ENCODE assay signal across 17 mouse cellular contexts in genomic region chr17:31888540-31888939, GRCm38 (mm10). TPM values are rescaled to one million over a fixed set of nuclear protein-coding genes. Genes with fewer than 3 reads are reported as not detected.
DNase-seq lines count a peak whose midpoint lies in the region; ATAC-seq and TF ChIP-seq lines count a peak whose summit lies in the region.
"Had no signal": no experiment of that assay in that cellular context is flagged by ENCODE, and none has a peak within 500 bp of the region (broad histone marks: within the 10 kb centered on the region; RNA-seq: fewer than 3 reads in every experiment).

No protein-coding gene starts in this region.

- peak; percentile 25; the same call in 1 of the 2 replicates for ATAC-seq in erythroid progenitor cell, adult 5-6 weeks (replicated peaks; ENCODE audit: low FRiP score, poor library complexity, severe bottlenecking)
- no peak for ATAC-seq in intestine, postnatal 0 days
- ATAC-seq: intestine, embryonic 16.5 days had no signal

- 62% methylated on average over 6 of the region's 6 CpGs for WGBS in intestine, postnatal 0 days

- no peaks in the 10 kb centered on the region for H3K36me3 ChIP-seq in intestine, postnatal 0 days (ENCODE audit: control insufficient read depth, insufficient read depth)
- H3K36me3 ChIP-seq: G1E; midbrain, embryonic 10.5 days had no signal

- DNase-seq in gastrocnemius, postnatal 14 days: peak; percentile 34
- no peak for DNase-seq in gastrocnemius, postnatal 25 days
- DNase-seq in ovary, postnatal 36 days (ENCODE audit: low spot score): peak; percentile 2
- DNase-seq in ovary, postnatal 14 days (ENCODE audit: low spot score): no peak
- peak; percentile 40 for DNase-seq in thymus, postnatal 25 days
- no peak for DNase-seq in embryo, embryonic 10 days (ENCODE audit: low spot score)
- DNase-seq: adrenal gland, adult 2 months; cerebellum, adult 2 months; kidney, postnatal 14 days; lung, postnatal 10 days had no signal

- H3K27me3 ChIP-seq in intestine, postnatal 0 days (replicated peaks; ENCODE audit: control insufficient read depth, insufficient read depth, low read length): no peaks in the 10 kb centered on the region

- H3K9me3 ChIP-seq in intestine, postnatal 0 days (ENCODE audit: control insufficient read depth): no peaks in the 10 kb centered on the region
- H3K9me3 ChIP-seq: G1E; midbrain, embryonic 10.5 days had no signal

- intact Hi-C loops in gastrocnemius, postnatal 14 days (cut with DNase I; ENCODE audit: low total_unique reads): no loop called here

- no peak overlapping the region for H3K9ac ChIP-seq in intestine, postnatal 0 days (ENCODE audit: low read depth, low read length)
- H3K9ac ChIP-seq: hindbrain, embryonic 14.5 days had no signal

- H3K4me1 ChIP-seq in intestine, postnatal 0 days (replicated peaks; ENCODE audit: control insufficient read depth, insufficient read depth, low read length): peaks cover 4% of the 10 kb centered on the region; the same call in 1 of the 2 replicates

- H3K4me2 ChIP-seq in intestine, postnatal 0 days (replicated peaks; ENCODE audit: low read depth): no peak overlapping the region
- H3K4me2 ChIP-seq: hindbrain, embryonic 14.5 days; liver, embryonic 11.5 days had no signal

- TF ChIP-seq CTCF in intestine, postnatal 0 days (IDR thresholded peaks at IDR 0.05; ENCODE audit: low read depth): no peak

- H3K27ac ChIP-seq in intestine, postnatal 0 days (ENCODE audit: low read depth, low read length): no peak overlapping the region
- H3K27ac ChIP-seq: hindbrain, embryonic 14.5 days; midbrain, embryonic 10.5 days had no signal

- H3K4me3 ChIP-seq in intestine, postnatal 0 days (ENCODE audit: low read depth, low read length): no peak overlapping the region
- H3K4me3 ChIP-seq: midbrain, embryonic 10.5 days had no signal

RNA-seq across cellular contexts. Expression of gene Sik1, which starts 32.9 kb away (rescaled TPM):
- 10 to 100 TPM; 18.1 to 18.6 TPM for total RNA-seq in gastrocnemius, postnatal 14 days (2021)
- 10 to 100 TPM; 17.2 to 19.6 TPM for total RNA-seq in gastrocnemius, postnatal 25 days (2021)
- 7.6 and 9.2 TPM in 2 replicates for total RNA-seq in erythroid progenitor cell, adult 5-6 weeks (2015; ENCODE audit: low replicate concordance)
- total RNA-seq in erythroid progenitor cell, adult 5-6 weeks (2017; ENCODE audit: low replicate concordance): 2.2 and 5.9 TPM in 2 replicates
- polyA plus RNA-seq in intestine, postnatal 0 days (2015; fragmentation: Nextera tagmentation; extraction: Ambion mirVana): 2.9 and 3.8 TPM in 2 replicates

Comparison
In these comparisons a context has a peak if more than half of its experiments do, and no peak if none do; other contexts are left out.
1. DNase-seq: peak in gastrocnemius, postnatal 14 days (single experiment), ovary, postnatal 36 days (single experiment) and thymus, postnatal 25 days (single experiment); none in gastrocnemius, postnatal 25 days (single experiment), ovary, postnatal 14 days (single experiment) and embryo, embryonic 10 days (single experiment).